Mouse (Mus musculus): ENCODE measurements around the gene Limk2. TPM values are rescaled to one million over a fixed set of nuclear protein-coding genes. Genes with fewer than 3 reads are reported as not detected.

Limk2 gene
- polyA plus RNA-seq, 1 experiment from 2014 or later: 161 TPM

Other genes with a start within 250 kb of the Limk2 start
- 12.8 and 14.4 TPM in 2 replicates for gene Sfi1, start 215.7 kb downstream of the Limk2 start, polyA plus RNA-seq (2014; fragmentation: Nextera tagmentation; extraction: Ambion mirVana)
- 60.3 and 64.5 TPM in 2 replicates for gene Eif4enif1, start 206.8 kb downstream of the Limk2 start, polyA plus RNA-seq (2014; fragmentation: Nextera tagmentation; extraction: Ambion mirVana)
- 190 and 221 TPM in 2 replicates for gene Drg1, start 142.8 kb downstream of the Limk2 start, polyA plus RNA-seq (2014; fragmentation: Nextera tagmentation; extraction: Ambion mirVana)
- gene Patz1, start 120.3 kb downstream of the Limk2 start, polyA plus RNA-seq (2014; fragmentation: Nextera tagmentation; extraction: Ambion mirVana): 42.8 and 55.0 TPM in 2 replicates
- gene Pik3ip1, start 78.8 kb downstream of the Limk2 start, polyA plus RNA-seq (2014; fragmentation: Nextera tagmentation; extraction: Ambion mirVana): 24.2 and 29.4 TPM in 2 replicates
- gene Rnf185, start 43.2 kb upstream of the Limk2 start, polyA plus RNA-seq (2014; fragmentation: Nextera tagmentation; extraction: Ambion mirVana): 45.7 and 47.1 TPM in 2 replicates
- 0.97 and 2.2 TPM in 2 replicates for gene Pla2g3, start 79.1 kb upstream of the Limk2 start, polyA plus RNA-seq (2014; fragmentation: Nextera tagmentation; extraction: Ambion mirVana)
- 6.0 and 7.2 TPM in 2 replicates for gene Inpp5j, start 95.6 kb upstream of the Limk2 start, polyA plus RNA-seq (2014; fragmentation: Nextera tagmentation; extraction: Ambion mirVana)
- 98.1 and 127 TPM in 2 replicates for gene Selenom, start 105.5 kb upstream of the Limk2 start, polyA plus RNA-seq (2014; fragmentation: Nextera tagmentation; extraction: Ambion mirVana)
- 7.8 and 16.1 TPM in 2 replicates for gene Smtn, start 131.4 kb upstream of the Limk2 start, polyA plus RNA-seq (2014; fragmentation: Nextera tagmentation; extraction: Ambion mirVana)
- gene Morc2a, start 240.0 kb upstream of the Limk2 start, polyA plus RNA-seq (2014; fragmentation: Nextera tagmentation; extraction: Ambion mirVana): 31.0 and 37.0 TPM in 2 replicates

All from neural tube, embryonic 14.5 days (tissue).